Mouse (Mus musculus): ENCODE data around the gene Mrto4. TPM values are rescaled to one million over a fixed set of nuclear protein-coding genes. Genes with fewer than 3 reads are reported as not detected.

Gene Mrto4
- total and polyA plus RNA-seq, 3 experiments = 176 to 225 (median 195) TPM

GRCm38 (mm10) chr4:139380775-139381451, 28.5 kb upstream of the Mrto4 start:
- Histone ChIP-seq H3K9ac (ENCODE audit: insufficient read depth, low read depth) (peak overlapping the region; percentile 69), H3K9me3 (replicated peaks; ENCODE audit: low read length) (no peaks in the 10 kb centered on the region), H3K4me2 (ENCODE audit: insufficient read depth, low read depth, poor library complexity, severe bottlenecking) (peak overlapping the region; percentile 81; the same call in 1 of the 2 replicates), H3K27me3 (replicated peaks) (no peaks in the 10 kb centered on the region), H3K4me3 (replicated peaks in 1 of 3; ENCODE audit: low read depth in 2 of 3, low read length in 2 of 3, poor library complexity in 1 of 3) (peak overlapping the region; percentile 77 to 87 (median 83)), H3K36me3 (replicated peaks in 1 of 2; ENCODE audit: control insufficient read depth in 1 of 2, insufficient read depth in 1 of 2, low read length in 1 of 2) (peaks cover 10 to 38% of the 10 kb centered on the region in 2 experiments), H3K27ac (ENCODE audit: insufficient read depth, low read depth) (peak overlapping the region; percentile 33; the same call in 1 of the 2 replicates), H3K4me1 (ENCODE audit: control insufficient read depth in 1 of 2, insufficient read depth in 2 of 2) (peaks cover 6 to 35% of the 10 kb centered on the region in 2 experiments; a peak in 2 of 4 replicates), H3K79me2 (replicated peaks; ENCODE audit: control insufficient read depth, extremely low read depth, insufficient read depth, poor library complexity, severe bottlenecking) (peaks cover 56% of the 10 kb centered on the region)
- dilution Hi-C loops (cut with MboI; ENCODE audit: extremely low pct_ligation_motif_present, extremely low pct_unique_long_range_greater_than_20kb, low sequenced_read_pairs) = no loop called here
- DNase-seq (ENCODE audit: extremely low read depth) = peak; percentile 46
- TF ChIP-seq ETS1 (conservative IDR thresholded peaks at IDR 0.05; ENCODE audit: low read depth, low read length) (no peak), MAFK (IDR thresholded peaks at IDR 0.05; ENCODE audit: insufficient replicate concordance, low read length) (no peak), PAX5 (IDR thresholded peaks at IDR 0.05; ENCODE audit: low read length) (no peak), MEF2A (IDR thresholded peaks at IDR 0.05; ENCODE audit: borderline replicate concordance, low read depth, low read length) (no peak), SIN3A (IDR thresholded peaks at IDR 0.05; ENCODE audit: low read length) (no peak)
- in situ Hi-C loops (cut with MboI; ENCODE audit: low pct_ligation_motif_present, low pct_unique_long_range_greater_than_20kb, low sequenced_read_pairs) = no loop called here

- dilution Hi-C loops (cut with MboI; ENCODE audit: extremely low pct_ligation_motif_present, extremely low pct_unique_long_range_greater_than_20kb, low sequenced_read_pairs) (no loop called here), in situ Hi-C loops (cut with MboI; ENCODE audit: low pct_ligation_motif_present, low pct_unique_long_range_greater_than_20kb, low sequenced_read_pairs) (no loop called here)
- Histone ChIP-seq H3K9me3 (replicated peaks; ENCODE audit: low read length) (no peaks in the 10 kb centered on the region), H3K4me3 (replicated peaks in 1 of 3; ENCODE audit: low read depth in 2 of 3, low read length in 2 of 3, poor library complexity in 1 of 3) (peak overlapping the region; percentile 85 to 98 (median 87)), H3K9ac (ENCODE audit: insufficient read depth, low read depth) (peak overlapping the region; percentile 95), H3K4me1 (ENCODE audit: control insufficient read depth in 1 of 2, insufficient read depth in 2 of 2) (peaks cover 6 to 35% of the 10 kb centered on the region in 2 experiments; a peak in 2 of 4 replicates), H3K36me3 (replicated peaks in 1 of 2; ENCODE audit: control insufficient read depth in 1 of 2, insufficient read depth in 1 of 2, low read length in 1 of 2) (peaks cover 13 to 40% of the 10 kb centered on the region in 2 experiments), H3K27ac (ENCODE audit: insufficient read depth, low read depth) (peak overlapping the region; percentile 83), H3K79me2 (replicated peaks; ENCODE audit: control insufficient read depth, extremely low read depth, insufficient read depth, poor library complexity, severe bottlenecking) (peaks cover 50% of the 10 kb centered on the region), H3K4me2 (ENCODE audit: insufficient read depth, low read depth, poor library complexity, severe bottlenecking) (no peak overlapping the region), H3K27me3 (replicated peaks) (no peaks in the 10 kb centered on the region)
- DNase-seq (ENCODE audit: extremely low read depth) = peak; percentile 99
- TF ChIP-seq MYC (IDR thresholded peaks at IDR 0.05; ENCODE audit: low read depth, low read length) = peak; percentile 83; the same call in 1 of the 2 replicates
- no peak; the same call in 1 of the 2 replicates for TF ChIP-seq JUN (IDR thresholded peaks at IDR 0.05; ENCODE audit: insufficient read depth, low read depth, low read length)
- peak; percentile 95 for TF ChIP-seq HCFC1 (IDR thresholded peaks at IDR 0.05; ENCODE audit: low read depth, low read length)
- peak; percentile 63; the same call in 1 of the 2 replicates for TF ChIP-seq TCF12 (IDR thresholded peaks at IDR 0.05; ENCODE audit: low read depth, low read length)
- TF ChIP-seq ZNF384 (IDR thresholded peaks at IDR 0.05; ENCODE audit: low read depth, low read length) = no peak
- TF ChIP-seq GABPA (IDR thresholded peaks at IDR 0.05; ENCODE audit: insufficient replicate concordance, low read depth, low read length) = no peak; the same call in 1 of the 2 replicates
- TF ChIP-seq ELF1 (IDR thresholded peaks at IDR 0.05; ENCODE audit: low read depth, low read length) = peak; percentile 79
- 0 out of 2 replicates have a peak, but pooled peaks have one; percentile 4 for TF ChIP-seq MEF2A (IDR thresholded peaks at IDR 0.05; ENCODE audit: borderline replicate concordance, low read depth, low read length)
- TF ChIP-seq CTCF (conservative IDR thresholded peaks at IDR 0.05 in 1 of 2, IDR thresholded peaks at IDR 0.05 in 1 of 2; ENCODE audit: low read depth in 2 of 2, low read length in 2 of 2) = no peak
- TF ChIP-seq ZKSCAN1 (IDR thresholded peaks at IDR 0.05; ENCODE audit: borderline replicate concordance, low read depth, low read length) = no peak
- TF ChIP-seq CHD1 (IDR thresholded peaks at IDR 0.05; ENCODE audit: low read depth, low read length) = no peak
- TF ChIP-seq EP300 (IDR thresholded peaks at IDR 0.05; ENCODE audit: low read length) = no peak
- peak; percentile 85 for TF ChIP-seq ZMIZ1 (IDR thresholded peaks at IDR 0.05; ENCODE audit: low read depth, low read length)
- TF ChIP-seq POLR2A (IDR thresholded peaks at IDR 0.05; ENCODE audit: low read depth, low read length) = peak; percentile 89
- TF ChIP-seq BHLHE40 (IDR thresholded peaks at IDR 0.05; ENCODE audit: low read depth, low read length) = no peak
- TF ChIP-seq CHD2 (IDR thresholded peaks at IDR 0.05; ENCODE audit: low read length) = no peak
- no peak for TF ChIP-seq USF1 (IDR thresholded peaks at IDR 0.05; ENCODE audit: low read depth, low read length)
- no peak; the same call in 1 of the 2 replicates for TF ChIP-seq IRF4 (IDR thresholded peaks at IDR 0.05; ENCODE audit: low read depth, low read length)
- no peak for TF ChIP-seq MAFK (IDR thresholded peaks at IDR 0.05; ENCODE audit: insufficient replicate concordance, low read length)
- peak; percentile 98 for TF ChIP-seq NELFE (IDR thresholded peaks at IDR 0.05; ENCODE audit: low read depth, low read length)
- peak; percentile 85 for TF ChIP-seq TBP (conservative IDR thresholded peaks at IDR 0.05; ENCODE audit: low read depth, low read length)
- TF ChIP-seq ZC3H11A (IDR thresholded peaks at IDR 0.05; ENCODE audit: low read depth, low read length) = no peak
- TF ChIP-seq SMC3 (IDR thresholded peaks at IDR 0.05; ENCODE audit: low read depth, low read length) = no peak
- TF ChIP-seq ETS1 (conservative IDR thresholded peaks at IDR 0.05; ENCODE audit: low read depth, low read length) = no peak
- peak; percentile 95 for TF ChIP-seq POLR2AphosphoS2 (IDR thresholded peaks at IDR 0.05; ENCODE audit: low read depth, low read length)
- no peak for TF ChIP-seq UBTF (IDR thresholded peaks at IDR 0.05; ENCODE audit: low read depth, low read length)
- no peak for TF ChIP-seq E2F4 (IDR thresholded peaks at IDR 0.05; ENCODE audit: insufficient replicate concordance, low read depth, low read length)
- no peak for TF ChIP-seq USF2 (conservative IDR thresholded peaks at IDR 0.05; ENCODE audit: low read depth, low read length)
These were observed 27.9 kb upstream of the Mrto4 start for GRCm38 (mm10) chr4:139380207-139380748.
